Comparison of ENCODE assay signal across 9 mouse cellular contexts in the genomic region with DNA sequence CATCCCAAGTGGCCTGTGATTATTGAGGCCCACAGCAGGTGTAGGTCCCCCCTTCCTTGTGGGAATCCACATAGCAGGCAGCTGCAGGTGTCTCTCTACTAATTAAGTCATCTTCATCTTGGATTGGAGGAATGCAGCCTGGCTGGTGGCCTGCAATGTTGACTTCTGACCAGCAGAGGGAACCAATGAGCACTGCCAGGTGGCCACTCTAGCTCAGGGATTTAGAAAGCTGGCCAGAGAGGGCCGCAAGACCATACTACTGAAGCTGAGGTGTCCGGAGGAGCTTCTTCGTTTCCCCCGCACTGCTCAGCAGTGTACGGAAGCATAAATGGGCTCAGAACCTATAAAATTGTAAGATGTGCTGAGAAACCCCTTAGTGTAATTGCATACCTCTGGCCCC. TPM values are rescaled to one million over a fixed set of nuclear protein-coding genes. Genes with fewer than 3 reads are reported as not detected.
DNase-seq lines count a peak whose midpoint lies in the region; ATAC-seq lines count a peak whose summit lies in the region.
"Had no signal": no experiment of that assay in that cellular context is flagged by ENCODE, and none has a peak within 500 bp of the region (broad histone marks: within the 10 kb centered on the region; RNA-seq: fewer than 3 reads in every experiment).

No protein-coding gene starts in this region.

- H3K9ac ChIP-seq in forebrain, embryonic 11.5 days (ENCODE audit: low read length) = no peak overlapping the region
- no peak overlapping the region for H3K9ac ChIP-seq in forebrain, embryonic 12.5 days
- H3K9ac ChIP-seq in hindbrain, embryonic 16.5 days (ENCODE audit: low read depth, low read length) = no peak overlapping the region
- no peak overlapping the region for H3K9ac ChIP-seq in midbrain, embryonic 16.5 days (ENCODE audit: low read depth, low read length)

- intact Hi-C loops in left cerebral cortex, postnatal 10 days (cut with DNase I) = no loop called here

- H3K27ac ChIP-seq in forebrain, embryonic 11.5 days (ENCODE audit: low read depth, low read length) = no peak overlapping the region
- no peak overlapping the region for H3K27ac ChIP-seq in forebrain, embryonic 12.5 days
- peak overlapping the region; percentile 20; the same call in 1 of the 2 replicates for H3K27ac ChIP-seq in hindbrain, embryonic 16.5 days (ENCODE audit: low read depth, low read length)
- no peak overlapping the region for H3K27ac ChIP-seq in midbrain, embryonic 16.5 days (ENCODE audit: low read length)
- H3K27ac ChIP-seq: macrophage had no signal

- H3K4me2 ChIP-seq in forebrain, embryonic 11.5 days (ENCODE audit: low read depth, low read length, severe bottlenecking) = no peak overlapping the region
- H3K4me2 ChIP-seq in forebrain, embryonic 12.5 days = no peak overlapping the region
- no peak overlapping the region for H3K4me2 ChIP-seq in hindbrain, embryonic 16.5 days (ENCODE audit: low read length)
- no peak overlapping the region for H3K4me2 ChIP-seq in midbrain, embryonic 16.5 days (ENCODE audit: low read length)

- peaks cover 3% of the 10 kb centered on the region; the same call in 1 of the 2 replicates for H3K27me3 ChIP-seq in forebrain, embryonic 11.5 days (ENCODE audit: control insufficient read depth, insufficient read depth, low read length)
- H3K27me3 ChIP-seq in forebrain, embryonic 12.5 days = peaks cover 35% of the 10 kb centered on the region
- H3K27me3 ChIP-seq in hindbrain, embryonic 16.5 days (replicated peaks; ENCODE audit: control insufficient read depth, insufficient read depth, low read length) = no peaks in the 10 kb centered on the region
- peaks cover 3% of the 10 kb centered on the region; the same call in 1 of the 2 replicates for H3K27me3 ChIP-seq in midbrain, embryonic 16.5 days (ENCODE audit: control insufficient read depth, insufficient read depth, low read depth, low read length)
- no peaks in the 10 kb centered on the region for H3K27me3 ChIP-seq in splenic B cell, adult 2 months (ENCODE audit: control insufficient read depth, insufficient read depth, low read length, poor library complexity, severe bottlenecking)

- H3K9me3 ChIP-seq in forebrain, embryonic 11.5 days (ENCODE audit: control insufficient read depth, low read length) = no peaks in the 10 kb centered on the region
- H3K9me3 ChIP-seq in forebrain, embryonic 12.5 days = no peaks in the 10 kb centered on the region
- no peaks in the 10 kb centered on the region for H3K9me3 ChIP-seq in hindbrain, embryonic 16.5 days (ENCODE audit: control insufficient read depth, low read length)
- H3K9me3 ChIP-seq in midbrain, embryonic 16.5 days (replicated peaks; ENCODE audit: control insufficient read depth, low read length, poor library complexity, severe bottlenecking) = no peaks in the 10 kb centered on the region

- no peaks in the 10 kb centered on the region for H3K36me3 ChIP-seq in forebrain, embryonic 11.5 days (ENCODE audit: control insufficient read depth, insufficient read depth, low read length)
- H3K36me3 ChIP-seq in forebrain, embryonic 12.5 days (replicated peaks) = no peaks in the 10 kb centered on the region
- H3K36me3 ChIP-seq in hindbrain, embryonic 16.5 days (ENCODE audit: control insufficient read depth, insufficient read depth, low read length) = no peaks in the 10 kb centered on the region
- H3K36me3 ChIP-seq in midbrain, embryonic 16.5 days (ENCODE audit: control insufficient read depth, insufficient read depth, low read length) = no peaks in the 10 kb centered on the region
- no peaks in the 10 kb centered on the region for H3K36me3 ChIP-seq in splenic B cell, adult 2 months (ENCODE audit: control insufficient read depth, insufficient read depth, low read length, poor library complexity, severe bottlenecking)

- DNase-seq in forebrain, embryonic 11.5 days (ENCODE audit: low spot score) = peak; percentile 87
- DNase-seq in brain, embryonic 18.5 days (ENCODE audit: low read depth, low spot score) = peak; percentile 36
- peak; percentile 14 for DNase-seq in fibroblast of lung, adult 2 months (ENCODE audit: low read depth)
- peak; percentile 64 to 73 for DNase-seq in left cerebral cortex, postnatal 10 days (ENCODE audit: extremely low spot score in 1 of 2, low spot score in 2 of 2)
- DNase-seq in splenic B cell, adult 2 months (ENCODE audit: low read depth, low spot score) = peak; percentile 73

- H3K4me1 ChIP-seq in forebrain, embryonic 11.5 days (replicated peaks; ENCODE audit: control insufficient read depth, insufficient read depth, low read length) = 0 out of 2 replicates have a peak, but pooled peaks cover 2% of the 10 kb centered on the region
- peaks cover 25% of the 10 kb centered on the region for H3K4me1 ChIP-seq in forebrain, embryonic 12.5 days
- H3K4me1 ChIP-seq in hindbrain, embryonic 16.5 days (ENCODE audit: control insufficient read depth, insufficient read depth, low read depth, low read length) = peaks cover 15% of the 10 kb centered on the region
- peaks cover 11% of the 10 kb centered on the region for H3K4me1 ChIP-seq in midbrain, embryonic 16.5 days (ENCODE audit: control insufficient read depth, insufficient read depth, low read length)

- 43% methylated on average over 5 of the region's 5 CpGs for WGBS in forebrain, embryonic 11.5 days
- 47% methylated on average over 5 of the region's 5 CpGs for WGBS in forebrain, embryonic 12.5 days
- WGBS in hindbrain, embryonic 16.5 days = 40% methylated on average over 5 of the region's 5 CpGs
- 34% methylated on average over 5 of the region's 5 CpGs for WGBS in midbrain, embryonic 16.5 days

- H3K4me3 ChIP-seq in forebrain, embryonic 11.5 days (ENCODE audit: low read depth, low read length) = no peak overlapping the region
- no peak overlapping the region for H3K4me3 ChIP-seq in forebrain, embryonic 12.5 days (replicated peaks)
- no peak overlapping the region for H3K4me3 ChIP-seq in hindbrain, embryonic 16.5 days (ENCODE audit: low read length)
- no peak overlapping the region for H3K4me3 ChIP-seq in midbrain, embryonic 16.5 days (ENCODE audit: low read depth, low read length)

- ATAC-seq in forebrain, embryonic 11.5 days (replicated peaks; ENCODE audit: low FRiP score) = no peak
- ATAC-seq in forebrain, embryonic 12.5 days (ENCODE audit: low FRiP score) = no peak
- ATAC-seq in hindbrain, embryonic 16.5 days = 0 out of 2 replicates have a peak, but pooled peaks have one; percentile 22
- 0 out of 2 replicates have a peak, but pooled peaks have one; percentile 9 for ATAC-seq in midbrain, embryonic 16.5 days

RNA-seq across cellular contexts. Expression of gene Engase, which starts 31.3 kb away (rescaled TPM):
- polyA plus RNA-seq in forebrain, embryonic 11.5 days (2014; fragmentation: Nextera tagmentation; extraction: Ambion mirVana) = 9.0 and 10.6 TPM in 2 replicates
- polyA plus RNA-seq in forebrain, embryonic 12.5 days (2016; fragmentation: Nextera tagmentation; extraction: Ambion mirVana) = 6.2 and 9.0 TPM in 2 replicates
- 6.5 and 8.7 TPM in 2 replicates for polyA plus RNA-seq in hindbrain, embryonic 16.5 days (2015; fragmentation: Nextera tagmentation; extraction: Ambion mirVana)
- 10 to 100 TPM; 11.5 to 13.9 TPM for total RNA-seq in left cerebral cortex, postnatal 10 days (2021)
- polyA plus RNA-seq in midbrain, embryonic 16.5 days (2015; fragmentation: Nextera tagmentation; extraction: Ambion mirVana) = 5.5 and 5.9 TPM in 2 replicates

Comparison
In these comparisons a context has a peak if more than half of its experiments do, and no peak if none do; other contexts are left out.
1. ATAC-seq: peak in hindbrain, embryonic 16.5 days (single experiment) and midbrain, embryonic 16.5 days (single experiment); none in forebrain, embryonic 11.5 days (single experiment) and forebrain, embryonic 12.5 days (single experiment).
2. DNase-seq: peak in every context shown above with its lines; median percentile 87 in forebrain, embryonic 11.5 days; 73 in splenic B cell, adult 2 months; 68 in left cerebral cortex, postnatal 10 days; 36 in brain, embryonic 18.5 days; 14 in fibroblast of lung, adult 2 months.